Mouse (Mus musculus) B cell, adult 67 days (primary cell): ENCODE data around the gene Gm5934. TPM values are rescaled to one million over a fixed set of nuclear protein-coding genes. Genes with fewer than 3 reads are reported as not detected.

Experiments used
- total RNA-seq, 2 experiments: library from RNA; stranded (reverse); gene quantifications; 4 replicates each; pipeline ENCODE4 v1.2.4; 2023

Gm5934 gene
- total RNA-seq = not detected

DNA sequence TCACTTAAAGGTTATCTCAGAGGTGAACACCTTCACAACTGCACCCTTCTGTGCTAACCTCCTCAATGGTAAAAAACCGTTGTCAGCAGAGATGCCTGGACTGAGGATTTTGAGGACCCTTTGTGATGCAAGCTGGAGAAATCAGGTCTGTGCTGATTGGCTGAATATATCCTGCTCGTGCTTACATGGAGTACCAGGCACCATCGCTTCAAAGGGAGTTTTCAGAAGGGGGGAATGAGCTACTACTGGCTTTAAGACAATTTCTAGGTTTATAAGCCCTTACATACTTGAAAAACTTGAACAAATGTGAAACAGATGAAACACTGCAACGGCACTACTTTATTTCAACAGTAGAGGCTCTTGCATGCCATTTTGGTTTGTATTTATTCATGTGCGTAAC, at the start of gene Gm5934:
Gene Gm5934, minus strand, starts transcription at position 101 of the 400 bp plus-strand sequence.

Other genes with a start within 250 kb of the Gm5934 start
- not detected for gene Gm4297, start 74.1 kb upstream of the Gm5934 start, total RNA-seq